Mouse (Mus musculus): ENCODE data around the gene Sfta2. TPM values are rescaled to one million over a fixed set of nuclear protein-coding genes. Genes with fewer than 3 reads are reported as not detected.

The Sfta2 gene
- total and polyA plus RNA-seq, 2 experiments: not detected

DNA sequence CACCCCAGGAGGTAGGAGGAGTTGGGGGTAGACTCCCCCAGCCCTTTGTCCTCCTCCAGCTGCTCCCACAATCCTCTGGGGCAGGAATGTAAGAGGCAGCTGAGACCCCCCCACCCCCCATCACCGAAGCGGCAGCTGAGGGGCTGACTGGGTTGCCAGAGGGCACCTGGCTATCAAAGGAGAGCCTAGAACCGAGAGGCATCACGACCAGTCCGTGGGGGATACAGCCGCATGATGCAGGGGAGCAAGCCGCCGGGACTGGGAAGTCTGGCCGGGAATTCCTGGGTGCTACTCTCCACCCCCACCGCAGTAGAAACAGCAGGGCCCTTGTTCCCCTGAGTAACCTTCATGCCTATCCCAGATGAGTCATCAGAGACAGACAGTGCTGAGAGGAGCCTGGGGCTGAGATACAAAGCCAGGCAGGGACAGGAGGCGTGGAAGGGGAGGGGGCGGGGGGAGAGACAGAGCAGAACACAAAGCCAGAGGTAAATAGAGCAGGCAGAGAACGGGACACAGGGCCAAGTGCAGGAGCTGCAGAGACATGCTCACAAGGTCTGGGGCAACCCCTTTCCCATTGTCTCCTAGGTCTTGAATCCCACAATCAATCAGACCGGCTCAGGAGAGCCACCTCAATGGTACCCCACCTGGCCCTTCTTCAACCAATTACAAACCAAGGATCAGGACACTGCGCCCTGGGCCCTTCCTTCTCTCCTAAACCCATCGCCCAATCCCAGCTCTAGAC, 96.6 kb downstream of the Sfta2 start:
- Histone ChIP-seq H3K9ac (ENCODE audit: low read depth, low read length) (no peak overlapping the region), H3K36me3 (ENCODE audit: control insufficient read depth, insufficient read depth, low read length) (no peaks in the 10 kb centered on the region), H3K79me2 (ENCODE audit: control insufficient read depth, insufficient read depth, low read length) (no peaks in the 10 kb centered on the region), H3K27me3 (ENCODE audit: control insufficient read depth, insufficient read depth, low read length) (peaks cover 5% of the 10 kb centered on the region), H3K4me1 (ENCODE audit: control insufficient read depth, insufficient read depth, low read length) (no peaks in the 10 kb centered on the region; the same call in 1 of the 2 replicates), H3K4me3 (ENCODE audit: insufficient read depth, low read depth, low read length) (peak overlapping the region; percentile 21; the same call in 1 of the 2 replicates), H3K27ac (replicated peaks; ENCODE audit: insufficient read depth, low read depth, low read length) (no peak overlapping the region)
- TF ChIP-seq CTCF (IDR thresholded peaks at IDR 0.05; ENCODE audit: low read depth, low read length) (no peak), POLR2A (IDR thresholded peaks at IDR 0.05; ENCODE audit: extremely low read depth, insufficient read depth, low read length) (no peak)
- WGBS: 26% methylated on average over 16 of the region's 16 CpGs
- DNase-seq (ENCODE audit: extremely low read depth, low read depth, low spot score): no peak

DNA sequence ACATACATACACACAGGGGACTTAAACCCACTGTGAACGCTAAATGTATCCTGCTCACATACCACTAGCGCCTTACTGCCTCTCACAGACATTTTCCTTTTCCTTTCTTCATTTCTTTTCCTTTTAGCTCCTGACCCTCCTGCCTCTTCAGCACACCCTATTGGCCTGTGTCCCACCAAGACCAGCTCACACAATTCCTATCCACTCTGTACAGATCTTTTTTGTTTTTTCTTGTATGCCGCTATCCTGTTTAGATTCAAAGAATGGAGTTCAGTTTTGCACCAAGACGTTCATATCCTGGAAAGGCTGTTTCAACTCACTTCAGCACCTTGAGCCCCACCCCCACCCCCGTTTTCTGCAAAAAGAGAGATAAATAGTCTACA, 97.1 kb downstream of the Sfta2 start:
- Histone ChIP-seq H3K27ac (replicated peaks; ENCODE audit: insufficient read depth, low read depth, low read length) (no peak overlapping the region), H3K79me2 (ENCODE audit: control insufficient read depth, insufficient read depth, low read length) (no peaks in the 10 kb centered on the region), H3K36me3 (ENCODE audit: control insufficient read depth, insufficient read depth, low read length) (no peaks in the 10 kb centered on the region), H3K4me1 (ENCODE audit: control insufficient read depth, insufficient read depth, low read length) (no peaks in the 10 kb centered on the region; the same call in 1 of the 2 replicates), H3K27me3 (ENCODE audit: control insufficient read depth, insufficient read depth, low read length) (peaks cover 5% of the 10 kb centered on the region), H3K4me3 (ENCODE audit: insufficient read depth, low read depth, low read length) (no peak overlapping the region), H3K9ac (ENCODE audit: low read depth, low read length) (no peak overlapping the region)
- DNase-seq (ENCODE audit: extremely low read depth, low read depth, low spot score): no peak
- no peak for TF ChIP-seq CTCF (IDR thresholded peaks at IDR 0.05; ENCODE audit: low read depth, low read length)
- no peak for TF ChIP-seq POLR2A (IDR thresholded peaks at IDR 0.05; ENCODE audit: extremely low read depth, insufficient read depth, low read length)
- 59% methylated on average over 5 of the region's 5 CpGs for WGBS

DNA sequence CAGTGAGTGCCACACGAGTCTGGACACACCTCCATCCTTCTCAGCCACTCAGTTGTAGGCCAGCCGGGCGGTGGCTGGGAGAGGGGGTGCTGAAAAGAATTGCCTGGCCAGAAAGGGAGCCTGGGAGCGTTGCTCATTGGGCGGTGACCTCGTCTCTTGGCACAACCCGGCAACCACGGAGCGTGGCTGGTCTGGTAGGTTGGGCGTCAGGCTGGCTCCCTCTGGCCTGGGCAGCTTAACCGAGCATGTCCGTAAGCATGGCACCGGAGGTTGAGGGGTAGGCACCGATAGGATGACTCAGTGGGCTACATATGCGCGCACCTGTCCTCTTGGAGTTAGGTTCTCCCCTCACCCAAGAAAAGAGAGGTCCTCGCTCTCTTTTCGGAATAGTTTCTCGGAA, 98.6 kb downstream of the Sfta2 start:
- Histone ChIP-seq H3K9ac (ENCODE audit: low read depth, low read length) (peak overlapping the region; percentile 67), H3K4me1 (ENCODE audit: control insufficient read depth, insufficient read depth, low read length) (no peaks in the 10 kb centered on the region; the same call in 1 of the 2 replicates), H3K36me3 (ENCODE audit: control insufficient read depth, insufficient read depth, low read length) (no peaks in the 10 kb centered on the region), H3K79me2 (ENCODE audit: control insufficient read depth, insufficient read depth, low read length) (no peaks in the 10 kb centered on the region), H3K27me3 (ENCODE audit: control insufficient read depth, insufficient read depth, low read length) (peaks cover 5% of the 10 kb centered on the region), H3K4me3 (ENCODE audit: insufficient read depth, low read depth, low read length) (peak overlapping the region; percentile 55), H3K27ac (replicated peaks; ENCODE audit: insufficient read depth, low read depth, low read length) (peak overlapping the region; percentile 10)
- 7% methylated on average over 19 of the region's 19 CpGs for WGBS
- TF ChIP-seq CTCF (IDR thresholded peaks at IDR 0.05; ENCODE audit: low read depth, low read length) (no peak), POLR2A (IDR thresholded peaks at IDR 0.05; ENCODE audit: extremely low read depth, insufficient read depth, low read length) (no peak)
- DNase-seq (ENCODE audit: extremely low read depth, low read depth, low spot score): no peak

Other genes starting within 250 kb of the Sfta2 start
- 31.5 and 32.7 TPM in 2 replicates for gene H2-Q4, start 221.9 kb upstream of the Sfta2 start, total RNA-seq (2014; rRNA removed)
- 36.2 and 61.8 TPM in 2 replicates for gene H2-Q4, start 221.9 kb upstream of the Sfta2 start, polyA plus RNA-seq (2012; rRNA removed)
- 11.4 and 13.2 TPM in 2 replicates for gene H2-Q6, start 176.7 kb upstream of the Sfta2 start, total RNA-seq (2014; rRNA removed)
- gene H2-Q6, start 176.7 kb upstream of the Sfta2 start, polyA plus RNA-seq (2012; rRNA removed): 18.2 and 40.0 TPM in 2 replicates
- 40.7 and 56.7 TPM in 2 replicates for gene H2-Q7, start 162.4 kb upstream of the Sfta2 start, total RNA-seq (2014; rRNA removed)
- gene H2-Q7, start 162.4 kb upstream of the Sfta2 start, polyA plus RNA-seq (2012; rRNA removed): 58.1 and 212 TPM in 2 replicates
- 1,696 and 1,845 TPM in 2 replicates for gene H2-Q10, start 131.5 kb upstream of the Sfta2 start, total RNA-seq (2014; rRNA removed)
- 3,073 and 3,421 TPM in 2 replicates for gene H2-Q10, start 131.5 kb upstream of the Sfta2 start, polyA plus RNA-seq (2012; rRNA removed)
- not detected in 2 replicates for gene Pou5f1, start 95.5 kb upstream of the Sfta2 start, total RNA-seq (2014; rRNA removed)
- gene Pou5f1, start 95.5 kb upstream of the Sfta2 start, polyA plus RNA-seq (2012; rRNA removed): not detected in 2 replicates
- gene Tcf19, start 84.7 kb upstream of the Sfta2 start, total RNA-seq (2014; rRNA removed): 1.9 and 4.0 TPM in 2 replicates
- 2.7 and 3.1 TPM in 2 replicates for gene Tcf19, start 84.7 kb upstream of the Sfta2 start, polyA plus RNA-seq (2012; rRNA removed)
- 1.4 and 1.9 TPM in 2 replicates for gene Cchcr1, start 84.4 kb upstream of the Sfta2 start, total RNA-seq (2014; rRNA removed)
- gene Cchcr1, start 84.4 kb upstream of the Sfta2 start, polyA plus RNA-seq (2012; rRNA removed): 1.9 and 2.1 TPM in 2 replicates
- not detected in 2 replicates for gene Psors1c2, start 68.3 kb upstream of the Sfta2 start, total RNA-seq (2014; rRNA removed)
- not detected in 2 replicates for gene Psors1c2, start 68.3 kb upstream of the Sfta2 start, polyA plus RNA-seq (2012; rRNA removed)
- not detected in 2 replicates for gene Cdsn, start 49.4 kb upstream of the Sfta2 start, total RNA-seq (2014; rRNA removed)
- not detected in 2 replicates for gene Cdsn, start 49.4 kb upstream of the Sfta2 start, polyA plus RNA-seq (2012; rRNA removed)
- not detected in 2 replicates for gene 2300002M23Rik, start 34.1 kb upstream of the Sfta2 start, total RNA-seq (2014; rRNA removed)
- gene 2300002M23Rik, start 34.1 kb upstream of the Sfta2 start, polyA plus RNA-seq (2012; rRNA removed): not detected in 2 replicates
- gene Gm9573, start 25.1 kb downstream of the Sfta2 start, total RNA-seq (2014; rRNA removed): not detected in 2 replicates
- not detected in 2 replicates for gene Gm9573, start 25.1 kb downstream of the Sfta2 start, polyA plus RNA-seq (2012; rRNA removed)
- not detected in 2 replicates for gene Mucl3, start 42.1 kb downstream of the Sfta2 start, total RNA-seq (2014; rRNA removed)
- gene Mucl3, start 42.1 kb downstream of the Sfta2 start, polyA plus RNA-seq (2012; rRNA removed): not detected in 2 replicates
- 6.6 and 11.1 TPM in 2 replicates for gene Vars2, start 66.0 kb downstream of the Sfta2 start, total RNA-seq (2014; rRNA removed)
- gene Vars2, start 66.0 kb downstream of the Sfta2 start, polyA plus RNA-seq (2012; rRNA removed): 22.6 and 29.6 TPM in 2 replicates
- gene Gtf2h4, start 72.2 kb downstream of the Sfta2 start, total RNA-seq (2014; rRNA removed): 16.4 and 17.4 TPM in 2 replicates
- 24.8 and 29.8 TPM in 2 replicates for gene Gtf2h4, start 72.2 kb downstream of the Sfta2 start, polyA plus RNA-seq (2012; rRNA removed)
- 0.55 and 1.4 TPM in 2 replicates for gene Ddr1, start 103.1 kb downstream of the Sfta2 start, total RNA-seq (2014; rRNA removed)
- gene Ddr1, start 103.1 kb downstream of the Sfta2 start, polyA plus RNA-seq (2012; rRNA removed): 0.98 and 1.5 TPM in 2 replicates
- gene Ier3, start 220.1 kb downstream of the Sfta2 start, total RNA-seq (2014; rRNA removed): 0.92 and 0.94 TPM in 2 replicates
- gene Ier3, start 220.1 kb downstream of the Sfta2 start, polyA plus RNA-seq (2012; rRNA removed): 0.91 and 1.6 TPM in 2 replicates
- 18.0 and 19.5 TPM in 2 replicates for gene Flot1, start 221.7 kb downstream of the Sfta2 start, total RNA-seq (2014; rRNA removed)
- 19.6 and 26.7 TPM in 2 replicates for gene Flot1, start 221.7 kb downstream of the Sfta2 start, polyA plus RNA-seq (2012; rRNA removed)
- 37.5 and 67.3 TPM in 2 replicates for gene Tubb5, start 236.8 kb downstream of the Sfta2 start, total RNA-seq (2014; rRNA removed)
- 56.4 and 62.2 TPM in 2 replicates for gene Tubb5, start 236.8 kb downstream of the Sfta2 start, polyA plus RNA-seq (2012; rRNA removed)
- 3.0 and 3.5 TPM in 2 replicates for gene Mdc1, start 240.0 kb downstream of the Sfta2 start, total RNA-seq (2014; rRNA removed)
- gene Mdc1, start 240.0 kb downstream of the Sfta2 start, polyA plus RNA-seq (2012; rRNA removed): 1.7 and 2.4 TPM in 2 replicates

All from liver, adult 2 months (tissue).